Mouse (Mus musculus): Measurements from ENCODE around the gene Ap5m1. TPM values are rescaled to one million over a fixed set of nuclear protein-coding genes. Genes with fewer than 3 reads are reported as not detected.
A peak's percentile ranks its signal among the peaks of the same experiment; 100 is the strongest.
"Not testable (repeated sequence)": the region's sequence is repeated elsewhere in the genome, so short reads cannot be mapped to it uniquely, and the experiment has no call there.

The Ap5m1 gene
- polyA plus RNA-seq, 1 experiment from 2014 or later = 35.7 TPM

- H3K4me1 ChIP-seq (replicated peaks; ENCODE audit: control insufficient read depth, insufficient read depth, low read length) = peaks cover 3% of the 10 kb centered on the region; the same call in 1 of the 2 replicates
- WGBS = 19% methylated on average over 5 of the region's 5 CpGs
- peak overlapping the region; percentile 13; the same call in 1 of the 2 replicates for H3K27ac ChIP-seq (ENCODE audit: low read depth, low read length)
- no peaks in the 10 kb centered on the region for H3K9me3 ChIP-seq (ENCODE audit: control insufficient read depth, low read length)
- H3K4me2 ChIP-seq (ENCODE audit: low read depth, low read length, severe bottlenecking) = no peak overlapping the region
- DNase-seq (ENCODE audit: low spot score) (no peak), ATAC-seq (replicated peaks; ENCODE audit: low FRiP score) (peak; percentile 59; the same call in 1 of the 2 replicates)
- H3K9ac ChIP-seq (ENCODE audit: low read length) = no peak overlapping the region
- H3K27me3 ChIP-seq (ENCODE audit: control insufficient read depth, insufficient read depth, low read length) = no peaks in the 10 kb centered on the region
- no peaks in the 10 kb centered on the region; the same call in 1 of the 2 replicates for H3K36me3 ChIP-seq (ENCODE audit: control insufficient read depth, insufficient read depth, low read length)
- H3K4me3 ChIP-seq (ENCODE audit: low read depth, low read length) = no peak overlapping the region
These were observed 24.2 kb downstream of the Ap5m1 start for GRCm38 (mm10) chr14:49090102-49090501.

GRCm38 (mm10) chr14:49091277-49091676, 25.4 kb downstream of the Ap5m1 start:
- no peaks in the 10 kb centered on the region; the same call in 1 of the 2 replicates for H3K36me3 ChIP-seq (ENCODE audit: control insufficient read depth, insufficient read depth, low read length)
- no peak for ATAC-seq (replicated peaks; ENCODE audit: low FRiP score)
- no peak overlapping the region for H3K4me2 ChIP-seq (ENCODE audit: low read depth, low read length, severe bottlenecking)
- DNase-seq (ENCODE audit: low spot score) = no peak
- 43% methylated on average over 4 of the region's 4 CpGs for WGBS
- H3K9ac ChIP-seq (ENCODE audit: low read length) = no peak overlapping the region
- H3K27ac ChIP-seq (ENCODE audit: low read depth, low read length) = no peak overlapping the region
- H3K27me3 ChIP-seq (ENCODE audit: control insufficient read depth, insufficient read depth, low read length) = no peaks in the 10 kb centered on the region
- H3K4me3 ChIP-seq (ENCODE audit: low read depth, low read length) = no peak overlapping the region
- peaks cover 3% of the 10 kb centered on the region; the same call in 1 of the 2 replicates for H3K4me1 ChIP-seq (replicated peaks; ENCODE audit: control insufficient read depth, insufficient read depth, low read length)
- H3K9me3 ChIP-seq (ENCODE audit: control insufficient read depth, low read length) = no peaks in the 10 kb centered on the region

- not testable (repeated sequence) for H3K4me1 ChIP-seq (replicated peaks; ENCODE audit: control insufficient read depth, insufficient read depth, low read length); H3K27me3 ChIP-seq (ENCODE audit: control insufficient read depth, insufficient read depth, low read length); H3K4me2 ChIP-seq (ENCODE audit: low read depth, low read length, severe bottlenecking); H3K9me3 ChIP-seq (ENCODE audit: control insufficient read depth, low read length); H3K27ac ChIP-seq (ENCODE audit: low read depth, low read length); H3K9ac ChIP-seq (ENCODE audit: low read length); ATAC-seq (replicated peaks; ENCODE audit: low FRiP score); H3K36me3 ChIP-seq (ENCODE audit: control insufficient read depth, insufficient read depth, low read length); DNase-seq (ENCODE audit: low spot score); H3K4me3 ChIP-seq (ENCODE audit: low read depth, low read length)
- 47% methylated on average over 1 of the region's 1 CpGs for WGBS
These were observed 25.9 kb downstream of the Ap5m1 start for GRCm38 (mm10) chr14:49091755-49092154.

GRCm38 (mm10) chr14:49118381-49118780, 52.5 kb downstream of the Ap5m1 start:
- H3K27ac ChIP-seq (ENCODE audit: low read depth, low read length) = no peak overlapping the region
- no peak overlapping the region for H3K9ac ChIP-seq (ENCODE audit: low read length)
- ATAC-seq (replicated peaks; ENCODE audit: low FRiP score) (no peak), DNase-seq (ENCODE audit: low spot score) (peak; percentile 83)
- no peak overlapping the region for H3K4me3 ChIP-seq (ENCODE audit: low read depth, low read length)
- H3K4me2 ChIP-seq (ENCODE audit: low read depth, low read length, severe bottlenecking) = no peak overlapping the region
- H3K36me3 ChIP-seq (ENCODE audit: control insufficient read depth, insufficient read depth, low read length) = no peaks in the 10 kb centered on the region
- H3K4me1 ChIP-seq (replicated peaks; ENCODE audit: control insufficient read depth, insufficient read depth, low read length) = no peaks in the 10 kb centered on the region
- no peaks in the 10 kb centered on the region for H3K27me3 ChIP-seq (ENCODE audit: control insufficient read depth, insufficient read depth, low read length)
- whole genome bisulfite sequencing = 10% methylated on average over 7 of the region's 7 CpGs
- no peaks in the 10 kb centered on the region for H3K9me3 ChIP-seq (ENCODE audit: control insufficient read depth, low read length)

- ATAC-seq (replicated peaks; ENCODE audit: low FRiP score) (no peak), DNase-seq (ENCODE audit: low spot score) (no peak)
- Histone ChIP-seq H3K36me3 (ENCODE audit: control insufficient read depth, insufficient read depth, low read length) (no peaks in the 10 kb centered on the region), H3K9ac (ENCODE audit: low read length) (no peak overlapping the region), H3K4me2 (ENCODE audit: low read depth, low read length, severe bottlenecking) (no peak overlapping the region), H3K27ac (ENCODE audit: low read depth, low read length) (no peak overlapping the region), H3K9me3 (ENCODE audit: control insufficient read depth, low read length) (no peaks in the 10 kb centered on the region), H3K27me3 (ENCODE audit: control insufficient read depth, insufficient read depth, low read length) (no peaks in the 10 kb centered on the region), H3K4me3 (ENCODE audit: low read depth, low read length) (no peak overlapping the region), H3K4me1 (replicated peaks; ENCODE audit: control insufficient read depth, insufficient read depth, low read length) (no peaks in the 10 kb centered on the region)
- WGBS = 78% methylated on average over 9 of the region's 9 CpGs
These were observed 55.8 kb downstream of the Ap5m1 start for GRCm38 (mm10) chr14:49121723-49122122.

GRCm38 (mm10) chr14:49127162-49127779, 61.4 kb downstream of the Ap5m1 start:
- H3K27ac ChIP-seq (ENCODE audit: low read depth, low read length) = no peak overlapping the region
- DNase-seq (ENCODE audit: low spot score) (peak; percentile 59), ATAC-seq (replicated peaks; ENCODE audit: low FRiP score) (no peak; the same call in 1 of the 2 replicates)
- no peak overlapping the region; the same call in 1 of the 2 replicates for H3K9ac ChIP-seq (ENCODE audit: low read length)
- 49% methylated on average over 23 of the region's 23 CpGs for WGBS
- H3K36me3 ChIP-seq (ENCODE audit: control insufficient read depth, insufficient read depth, low read length) = no peaks in the 10 kb centered on the region
- H3K9me3 ChIP-seq (ENCODE audit: control insufficient read depth, low read length) = no peaks in the 10 kb centered on the region
- H3K27me3 ChIP-seq (ENCODE audit: control insufficient read depth, insufficient read depth, low read length) = no peaks in the 10 kb centered on the region
- H3K4me3 ChIP-seq (ENCODE audit: low read depth, low read length) = no peak overlapping the region
- 0 out of 2 replicates have a peak, but pooled peaks cover 6% of the 10 kb centered on the region for H3K4me1 ChIP-seq (replicated peaks; ENCODE audit: control insufficient read depth, insufficient read depth, low read length)
- H3K4me2 ChIP-seq (ENCODE audit: low read depth, low read length, severe bottlenecking) = peak overlapping the region; percentile 28

GRCm38 (mm10) chr14:49128544-49129263, 62.8 kb downstream of the Ap5m1 start:
- H3K9me3 ChIP-seq (ENCODE audit: control insufficient read depth, low read length) = no peaks in the 10 kb centered on the region
- WGBS = 43% methylated on average over 10 of the region's 10 CpGs
- no peak for DNase-seq (ENCODE audit: low spot score)

GRCm38 (mm10) chr14:49132391-49132790, 66.5 kb downstream of the Ap5m1 start:
- Histone ChIP-seq H3K9me3 (ENCODE audit: control insufficient read depth, low read length) (no peaks in the 10 kb centered on the region), H3K27ac (ENCODE audit: low read depth, low read length) (no peak overlapping the region), H3K9ac (ENCODE audit: low read length) (no peak overlapping the region), H3K4me3 (ENCODE audit: low read depth, low read length) (no peak overlapping the region), H3K4me1 (replicated peaks; ENCODE audit: control insufficient read depth, insufficient read depth, low read length) (0 out of 2 replicates have a peak, but pooled peaks cover 2% of the 10 kb centered on the region), H3K4me2 (ENCODE audit: low read depth, low read length, severe bottlenecking) (no peak overlapping the region), H3K36me3 (ENCODE audit: control insufficient read depth, insufficient read depth, low read length) (no peaks in the 10 kb centered on the region), H3K27me3 (ENCODE audit: control insufficient read depth, insufficient read depth, low read length) (no peaks in the 10 kb centered on the region)
- ATAC-seq (replicated peaks; ENCODE audit: low FRiP score) (no peak), DNase-seq (ENCODE audit: low spot score) (no peak)
- 87% methylated on average over 3 of the region's 3 CpGs for WGBS

More at GRCm38 (mm10) chr14:49128544-49129263, 62.8 kb downstream of the Ap5m1 start:
- H3K27ac ChIP-seq (ENCODE audit: low read depth, low read length) = no peak overlapping the region
- 0 out of 2 replicates have a peak, but pooled peaks cover 6% of the 10 kb centered on the region for H3K4me1 ChIP-seq (replicated peaks; ENCODE audit: control insufficient read depth, insufficient read depth, low read length)
- no peaks in the 10 kb centered on the region for H3K36me3 ChIP-seq (ENCODE audit: control insufficient read depth, insufficient read depth, low read length)
- no peak overlapping the region for H3K4me3 ChIP-seq (ENCODE audit: low read depth, low read length)
- no peak overlapping the region for H3K4me2 ChIP-seq (ENCODE audit: low read depth, low read length, severe bottlenecking)
- H3K9ac ChIP-seq (ENCODE audit: low read length) = no peak overlapping the region
- H3K27me3 ChIP-seq (ENCODE audit: control insufficient read depth, insufficient read depth, low read length) = no peaks in the 10 kb centered on the region
- ATAC-seq (replicated peaks; ENCODE audit: low FRiP score) = no peak

Data from forebrain, embryonic 11.5 days (tissue).